Mouse (Mus musculus) gastrocnemius, adult 18-20 months (tissue): ENCODE measurements around the gene Ostm1. TPM values are rescaled to one million over a fixed set of nuclear protein-coding genes. Genes with fewer than 3 reads are reported as not detected.

Experiments used
- DNase-seq: peaks from one replicate; pipeline ENCODE4 v3.0.0; 2021; ENCODE audit warnings: low spot score
- total RNA-seq, 2 experiments: library from RNA; stranded (reverse); gene quantifications; 2 replicates each; pipeline ENCODE4 v1.2.3; 2021

Ostm1 gene
- total RNA-seq, 2 experiments from 2014 or later: 18.3 to 24.3 TPM

DNA sequence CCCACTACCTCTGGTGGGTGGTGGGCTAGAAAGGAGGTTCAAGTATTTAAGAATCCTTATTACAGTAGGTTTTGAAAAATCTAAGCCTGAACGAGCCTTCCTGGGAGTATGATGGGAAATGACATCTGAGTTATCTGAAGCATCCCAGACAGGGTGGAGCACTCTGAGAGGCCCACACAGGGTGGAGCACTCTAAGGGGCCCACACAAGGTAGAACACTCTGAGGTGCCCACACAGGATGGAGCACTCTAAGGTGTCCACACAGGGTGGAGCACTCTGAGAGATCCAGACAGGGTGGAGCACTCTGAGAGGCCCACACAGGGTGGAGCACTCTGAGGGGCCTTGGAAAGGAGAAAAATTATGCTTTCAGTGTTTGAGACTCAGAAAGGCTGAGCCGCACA lies 42.3 kb downstream of the Ostm1 start:
- no peak for DNase-seq

DNA sequence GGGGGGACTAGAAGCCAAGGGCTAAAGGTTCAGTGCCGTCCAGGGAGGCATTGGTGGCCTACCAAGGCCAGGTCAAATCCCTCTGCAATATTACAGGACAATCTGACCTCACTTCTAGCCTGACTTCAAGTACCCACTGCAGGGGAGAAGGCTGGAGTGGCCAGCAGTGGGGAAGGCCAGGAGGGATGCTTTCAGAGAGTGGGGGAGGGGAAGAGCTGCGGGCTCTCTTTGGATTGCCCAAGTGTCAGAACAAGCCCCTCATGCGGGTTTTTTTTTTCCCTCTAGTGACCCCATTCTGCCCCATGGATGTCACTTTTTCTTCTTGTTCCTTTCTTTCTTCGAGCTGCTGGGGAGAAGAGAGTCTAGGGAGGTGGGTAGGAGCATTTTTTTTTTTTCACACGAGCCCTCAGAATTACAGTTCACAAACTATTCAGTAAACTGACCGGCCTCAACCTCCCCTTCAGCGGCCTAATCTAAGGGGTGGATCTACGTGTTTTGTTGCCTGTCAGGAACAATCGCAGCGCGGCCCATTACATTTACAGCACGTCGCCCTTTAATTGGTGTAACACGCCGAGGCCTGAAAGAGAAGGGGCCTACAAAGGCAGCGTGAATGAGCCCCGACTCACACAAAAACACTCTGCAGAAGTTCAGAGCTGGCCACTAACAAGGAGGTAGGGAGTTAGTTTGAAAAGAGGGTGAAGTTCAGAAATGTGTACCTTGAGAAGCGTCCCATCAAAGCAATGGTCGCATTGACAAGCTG lies 47.2 kb downstream of the Ostm1 start:
- no peak for DNase-seq

DNA sequence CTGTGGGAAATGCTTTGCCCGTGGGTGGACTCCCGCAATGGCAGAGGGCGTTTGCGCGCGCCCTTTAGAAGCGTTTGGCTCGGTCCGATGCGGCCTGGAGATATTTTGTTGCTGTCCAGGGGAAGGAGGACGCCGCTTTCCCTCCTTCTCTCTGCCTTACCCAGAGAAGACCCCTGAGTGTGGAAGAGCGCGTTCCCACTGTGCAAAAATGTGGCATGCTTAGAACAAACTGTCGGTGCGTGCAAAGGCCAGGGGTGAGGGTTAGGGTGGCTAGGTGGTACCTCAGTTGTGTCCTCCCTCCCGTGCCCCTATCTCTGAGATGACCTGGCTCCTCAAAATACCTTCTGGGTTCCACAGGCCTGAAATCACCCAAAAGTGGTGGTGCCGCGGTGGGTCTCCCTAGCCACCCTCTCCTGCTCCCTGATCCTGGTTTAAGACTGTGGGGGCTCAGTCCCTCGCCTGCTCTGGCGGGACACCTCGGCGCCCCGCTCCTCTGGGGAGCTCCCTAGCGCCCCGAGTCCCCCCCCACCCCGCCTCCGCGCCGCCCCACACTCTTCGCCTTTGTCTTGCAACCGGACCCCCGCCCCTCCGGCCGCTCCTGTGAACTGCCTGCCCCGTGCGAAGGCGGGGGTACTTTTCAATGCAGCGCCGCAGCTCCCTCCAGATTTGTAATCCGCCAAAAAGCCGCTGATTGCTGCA lies 48.3 kb downstream of the Ostm1 start:
- DNase-seq: no peak

DNA sequence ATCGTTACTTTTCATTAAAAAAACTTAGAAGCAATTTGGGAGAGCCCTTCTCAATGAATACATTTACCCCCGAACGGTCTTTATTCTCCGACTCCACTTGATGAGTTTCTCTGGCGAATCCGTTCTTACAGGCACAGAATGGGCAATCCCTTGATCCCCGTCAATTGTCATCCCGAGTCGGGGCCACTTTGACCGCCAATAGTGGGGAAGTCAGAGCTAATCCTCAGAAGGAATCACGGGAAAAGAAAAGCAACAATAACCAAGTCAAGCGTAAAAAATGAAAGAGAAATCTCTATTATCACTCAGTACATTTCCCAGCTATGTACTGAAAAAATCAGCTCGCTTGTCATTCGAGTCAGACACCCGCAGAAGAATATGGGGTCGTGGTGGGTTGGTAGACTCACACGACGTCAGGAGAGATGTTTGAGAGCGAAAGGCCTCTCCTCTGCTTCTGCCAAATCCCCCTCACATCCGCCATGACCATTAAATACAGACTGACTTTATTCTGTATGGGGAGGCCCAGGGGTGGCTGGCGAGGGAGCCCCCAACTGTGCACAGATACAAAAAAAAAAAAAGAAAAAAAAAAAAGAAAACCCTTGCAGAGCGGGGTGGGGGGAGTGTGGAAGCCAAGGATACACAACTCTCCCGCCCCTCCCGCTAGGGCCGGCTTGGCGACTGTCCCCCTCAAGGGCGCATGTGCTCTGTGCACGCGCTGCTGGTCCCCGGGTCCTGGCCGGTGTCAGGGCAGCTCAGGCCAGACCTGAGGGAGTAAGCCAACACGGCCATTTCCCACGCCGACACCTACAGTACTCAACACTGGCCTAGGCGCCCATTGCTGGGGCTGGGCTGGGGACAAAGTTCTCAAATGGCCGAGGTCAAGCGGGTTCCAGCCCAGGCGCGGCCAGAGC lies 49.1 kb downstream of the Ostm1 start:
- DNase-seq: no peak

DNA sequence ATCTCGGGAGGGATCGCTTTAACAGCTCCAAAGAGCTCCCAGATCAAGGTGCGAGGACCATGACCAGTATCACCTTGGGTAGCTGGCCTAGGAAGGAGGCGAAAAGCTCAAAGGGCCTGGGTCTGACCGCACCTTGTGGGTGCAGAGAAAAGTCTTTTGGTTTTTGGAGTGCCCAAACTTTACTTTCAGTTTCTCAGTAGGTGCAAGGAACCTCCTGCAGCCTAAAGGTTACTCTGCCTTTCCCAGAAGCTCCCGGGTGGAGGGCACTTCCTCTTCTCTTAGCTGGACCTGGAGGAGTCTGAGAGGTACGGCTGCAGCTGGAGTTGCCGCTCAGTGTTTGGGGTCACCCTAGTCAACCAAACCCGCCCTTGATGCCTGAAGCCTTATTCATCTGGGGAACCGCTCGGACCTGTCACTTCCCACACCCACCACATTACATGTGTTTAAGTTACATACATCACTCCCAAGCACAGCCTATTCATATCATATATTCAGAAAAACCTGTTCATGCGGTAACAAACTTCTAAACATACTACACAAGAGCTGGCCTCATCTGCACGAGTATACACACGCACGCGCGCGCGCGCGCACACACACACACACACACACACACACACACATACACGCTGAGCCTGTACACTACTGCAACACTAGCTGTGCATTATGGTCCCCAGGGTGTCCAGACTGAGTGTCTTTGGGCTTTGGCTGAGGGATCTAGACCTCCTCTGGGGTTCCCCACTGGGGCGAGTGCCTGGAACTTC lies 49.9 kb downstream of the Ostm1 start:
- DNase-seq: no peak

DNA sequence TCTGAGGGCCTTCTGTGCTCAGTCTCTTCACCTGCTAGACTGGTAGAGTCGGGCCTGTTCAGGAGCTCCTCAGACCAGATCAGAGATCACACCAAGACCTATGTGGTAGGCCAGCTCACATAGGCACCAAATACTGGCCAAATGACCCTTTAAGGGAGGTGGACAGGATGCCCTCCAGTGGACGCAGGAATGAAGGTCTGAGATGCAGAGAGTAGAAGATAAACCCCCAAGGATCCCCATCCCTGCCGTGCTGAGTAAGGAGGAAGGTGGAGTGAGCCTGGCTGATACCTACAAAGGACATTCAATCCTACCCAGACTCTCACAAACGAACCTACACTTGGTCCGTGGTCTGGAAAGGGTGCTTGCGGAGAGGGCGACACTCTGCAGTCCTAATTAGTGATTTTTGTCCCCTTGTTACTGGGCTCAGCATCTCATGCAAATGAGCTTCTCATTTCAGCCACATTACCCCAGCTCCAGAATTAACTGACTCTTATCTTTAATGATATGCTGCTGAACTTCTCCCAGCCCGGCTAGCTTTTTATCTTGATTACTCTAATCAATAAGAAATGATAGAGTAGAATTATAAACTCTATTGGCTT lies 50.6 kb downstream of the Ostm1 start:
- DNase-seq: no peak

DNA sequence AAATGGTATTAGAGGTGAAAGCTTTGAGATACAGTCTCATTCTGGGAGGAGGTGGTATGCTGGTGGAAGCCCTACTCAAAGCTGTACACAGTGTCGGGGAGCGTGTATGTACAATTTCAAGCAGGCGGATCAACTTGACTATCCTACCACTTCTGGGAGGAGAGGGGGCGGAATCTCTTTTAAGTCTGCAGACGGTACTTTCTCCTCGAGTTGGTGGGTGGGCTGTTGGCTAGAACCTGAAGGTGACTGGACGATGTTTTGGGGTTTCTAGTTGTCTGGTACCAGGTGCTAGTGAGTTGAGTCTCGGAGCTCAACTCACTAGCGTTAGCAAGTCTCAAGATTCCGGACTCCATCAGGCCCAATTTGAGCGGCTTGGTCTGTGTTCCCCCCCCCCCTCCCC lies 51.4 kb downstream of the Ostm1 start:
- DNase-seq: no peak

DNA sequence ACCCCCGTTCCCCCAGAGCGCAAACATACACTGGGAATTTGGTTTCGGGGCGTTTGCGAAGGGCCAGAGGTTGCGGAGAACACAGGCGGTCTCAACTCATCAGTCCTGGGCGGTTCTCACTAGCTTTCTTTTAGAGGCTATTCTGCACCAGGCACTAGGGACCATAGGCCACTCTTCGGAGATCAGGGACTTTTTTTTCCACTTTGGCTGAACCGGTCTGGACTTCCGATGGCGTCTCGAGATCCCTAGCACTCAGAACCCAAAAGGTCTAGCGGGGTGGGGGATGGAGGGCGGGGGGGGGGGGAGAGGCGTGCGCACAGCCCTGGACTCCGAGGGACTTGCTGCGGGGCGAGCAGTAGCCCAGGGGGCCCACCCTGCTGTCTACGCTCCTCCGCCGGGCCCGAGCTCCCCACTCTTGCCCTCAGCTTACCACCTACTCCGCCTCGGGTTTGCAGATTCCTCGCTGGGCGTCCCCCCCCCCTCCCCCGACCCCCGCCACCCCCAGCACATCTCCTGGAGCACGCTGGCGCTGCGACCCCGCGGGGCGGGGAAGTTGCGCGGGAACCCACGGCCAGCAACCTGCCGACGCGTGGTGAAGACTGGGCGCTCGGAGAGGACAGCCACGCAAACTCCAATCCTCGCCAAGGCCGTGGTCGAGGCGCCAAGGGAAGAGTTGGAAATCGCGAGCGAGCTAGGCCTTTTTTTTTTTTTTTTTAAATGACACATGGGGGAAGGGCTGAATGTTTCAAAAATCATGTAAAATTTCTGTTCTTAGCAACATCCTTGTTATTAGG lies 52.1 kb downstream of the Ostm1 start:
- no peak for DNase-seq

DNA sequence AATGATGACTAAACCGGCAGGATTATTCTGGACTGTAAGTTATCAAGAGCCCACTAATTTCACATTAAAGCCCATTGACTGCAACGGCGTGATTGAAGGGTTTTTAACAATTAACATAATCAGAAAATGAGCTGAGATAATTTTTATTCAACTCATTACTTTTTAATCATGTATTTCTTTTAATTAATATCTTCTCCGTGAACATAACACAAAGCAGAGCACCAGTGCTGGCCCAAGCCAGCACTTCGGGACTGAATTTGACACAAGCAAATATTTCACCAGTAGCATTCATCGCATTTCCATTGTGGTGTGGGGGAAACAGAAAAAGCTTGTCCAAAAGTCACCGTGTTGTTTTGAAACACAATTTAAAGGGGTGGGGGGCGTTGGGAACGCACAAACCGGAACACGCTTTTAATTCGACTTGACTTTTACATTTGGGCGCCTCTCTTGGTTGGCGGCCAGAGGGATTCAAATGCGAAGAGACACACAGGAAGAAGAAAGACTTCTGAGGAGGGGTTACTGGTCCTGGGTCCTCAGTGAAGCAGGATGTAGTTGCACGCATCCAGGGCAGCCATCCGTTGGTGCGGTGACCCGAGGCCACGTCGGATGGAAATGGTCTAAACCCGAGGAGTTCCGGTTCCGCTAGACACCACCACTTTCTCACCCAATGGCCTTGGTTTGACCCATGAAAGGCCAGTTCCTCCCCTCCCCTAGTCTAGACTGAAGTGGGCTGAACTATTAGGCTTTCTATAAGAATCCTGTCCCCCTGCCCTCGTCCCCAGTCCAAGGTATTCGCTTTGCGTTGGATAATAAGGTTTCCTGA lies 52.9 kb downstream of the Ostm1 start:
- DNase-seq: no peak

DNA sequence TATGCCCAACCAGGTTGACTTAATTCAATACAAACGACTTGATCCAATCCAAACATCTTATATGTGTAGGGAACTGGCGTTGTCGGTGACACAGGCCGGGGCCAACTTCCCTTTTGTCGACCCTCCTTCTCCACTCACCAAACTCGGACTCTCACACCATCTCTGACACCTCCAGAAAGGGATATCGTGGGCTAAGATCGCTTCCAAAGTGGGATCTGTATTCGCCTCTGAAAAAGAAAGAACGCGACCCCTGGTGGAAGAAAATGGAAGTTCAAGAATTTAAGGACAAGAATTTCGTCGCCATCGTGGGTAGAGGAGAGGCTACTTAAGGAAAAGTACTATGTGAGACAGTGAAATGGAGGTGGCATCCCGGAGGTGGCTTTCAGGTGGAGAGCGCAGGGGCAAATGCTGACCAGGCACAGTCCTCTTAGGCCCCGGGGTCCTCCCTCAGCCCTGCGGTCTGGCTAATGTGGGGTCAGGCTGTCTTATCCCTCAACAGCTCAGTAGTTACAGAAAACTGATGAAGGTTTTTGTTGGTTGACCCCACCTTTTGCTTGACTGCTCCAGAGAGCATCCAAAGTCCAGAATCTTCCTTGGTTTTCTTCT lies 53.7 kb downstream of the Ostm1 start:
- peak; percentile 54 for DNase-seq

DNA sequence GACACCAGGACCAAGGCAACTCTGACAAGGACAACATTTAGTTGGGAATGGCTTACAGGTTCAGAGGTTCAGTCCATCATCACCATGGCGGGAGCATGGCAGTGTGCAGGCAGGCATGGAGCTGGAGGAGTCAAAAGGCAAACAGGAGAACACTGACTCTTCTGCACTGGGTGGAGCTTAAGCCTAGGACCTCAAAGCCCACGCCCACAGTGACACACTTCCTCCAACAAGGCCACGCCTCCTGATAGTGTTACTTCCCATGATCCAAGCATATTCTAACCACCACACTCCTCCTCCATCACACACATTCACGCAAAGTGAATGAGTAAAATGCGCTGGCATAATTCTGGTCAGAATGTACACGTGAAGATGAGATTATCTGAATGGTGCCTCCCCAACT lies 56.2 kb downstream of the Ostm1 start:
- DNase-seq: no peak

DNA sequence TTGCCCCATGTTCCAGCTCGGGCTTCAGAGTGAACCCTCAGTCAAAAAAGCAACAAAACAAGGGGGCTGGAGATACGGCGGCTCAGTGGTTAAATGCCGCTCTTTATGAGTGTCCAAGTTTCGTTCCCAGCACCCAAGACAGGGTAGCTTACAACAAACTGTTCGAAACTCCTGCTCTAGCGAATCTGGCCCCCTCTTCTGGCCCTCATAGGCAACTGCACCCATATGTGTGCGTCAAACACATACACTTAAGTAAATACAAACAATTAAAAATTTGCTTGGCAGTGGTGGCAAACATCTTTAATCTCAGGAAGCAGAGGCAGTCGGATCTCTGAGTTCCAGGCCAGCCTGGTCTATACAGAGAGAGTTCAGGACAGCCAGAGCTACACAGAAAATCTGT lies 60.0 kb downstream of the Ostm1 start:
- no peak for DNase-seq

DNA sequence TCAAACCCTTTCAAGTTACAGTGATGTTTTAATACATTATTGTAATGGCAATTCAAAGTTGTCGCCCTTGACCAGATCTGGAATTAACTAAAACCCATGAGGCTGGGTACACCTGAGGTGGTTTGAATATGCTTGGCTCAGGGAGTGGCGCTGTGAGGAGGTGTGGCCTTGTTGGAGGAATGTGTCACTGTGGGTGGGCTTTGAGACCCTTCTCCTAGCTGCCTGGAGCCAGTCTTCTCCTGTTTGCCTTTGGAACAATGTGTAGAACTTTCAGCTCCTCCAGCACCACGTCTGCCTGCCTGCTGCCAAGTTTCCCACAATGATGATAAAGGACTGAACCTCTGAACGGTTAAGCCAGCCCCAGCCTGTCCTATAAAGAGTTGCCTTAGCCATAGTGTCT lies 62.7 kb downstream of the Ostm1 start:
- DNase-seq: no peak

DNA sequence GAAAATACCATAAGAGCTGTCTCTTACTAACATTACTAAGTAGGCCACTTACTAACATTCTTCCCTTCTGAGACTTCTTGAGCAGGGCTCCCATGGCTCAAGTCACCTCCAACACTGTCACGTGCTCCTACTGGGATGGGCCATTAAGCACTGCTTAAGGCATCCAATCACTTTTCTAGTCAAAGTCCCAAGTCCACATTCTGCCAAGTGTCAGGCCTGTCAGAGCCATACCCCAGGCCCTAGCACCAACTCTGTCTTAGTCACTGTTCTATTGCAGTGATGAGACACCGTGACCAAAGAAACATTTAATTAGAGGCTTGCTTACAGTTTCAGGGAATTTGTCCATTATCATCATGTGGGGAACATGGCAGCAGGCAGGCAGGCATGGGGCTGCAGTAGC lies 78.3 kb downstream of the Ostm1 start:
- no peak for DNase-seq

DNA sequence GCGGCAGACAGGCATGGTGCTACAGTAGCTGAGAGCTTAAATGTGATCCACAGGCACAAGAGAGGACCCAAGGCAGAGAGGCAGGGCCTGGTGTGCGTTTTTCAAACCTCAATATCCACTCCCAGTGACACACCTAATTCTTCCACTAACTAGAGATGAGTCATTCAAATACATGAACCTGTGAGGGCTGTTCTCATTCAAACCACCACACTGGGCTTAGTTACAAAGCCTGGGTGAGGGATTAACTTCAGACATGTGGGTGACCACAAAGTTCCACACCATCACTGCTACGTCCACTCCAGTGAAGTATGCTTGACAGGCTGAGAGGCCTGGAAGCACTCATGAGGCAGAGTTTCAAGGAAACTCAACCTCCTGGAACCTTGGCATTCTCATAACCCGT lies 86.3 kb downstream of the Ostm1 start:
- DNase-seq: no peak

DNA sequence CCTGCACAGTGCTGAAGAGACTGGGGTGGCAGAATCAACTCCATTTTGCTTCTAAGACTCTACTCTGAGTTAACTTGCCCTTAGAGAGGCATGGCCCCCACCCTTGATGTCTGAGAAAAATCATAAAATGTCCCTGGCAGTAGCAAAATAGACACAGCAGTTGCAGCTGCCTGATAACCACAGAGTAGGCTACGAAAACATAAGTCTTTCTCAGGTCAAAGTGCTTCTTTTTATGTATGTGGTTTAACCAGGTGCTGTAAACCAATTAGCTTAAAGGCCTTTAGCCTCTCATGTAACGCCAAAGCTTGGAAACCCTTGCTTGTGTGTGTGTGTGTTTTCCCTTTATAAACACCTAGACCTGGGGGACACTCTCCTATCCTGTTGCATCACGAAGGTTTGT lies 89.2 kb downstream of the Ostm1 start:
- no peak for DNase-seq

DNA sequence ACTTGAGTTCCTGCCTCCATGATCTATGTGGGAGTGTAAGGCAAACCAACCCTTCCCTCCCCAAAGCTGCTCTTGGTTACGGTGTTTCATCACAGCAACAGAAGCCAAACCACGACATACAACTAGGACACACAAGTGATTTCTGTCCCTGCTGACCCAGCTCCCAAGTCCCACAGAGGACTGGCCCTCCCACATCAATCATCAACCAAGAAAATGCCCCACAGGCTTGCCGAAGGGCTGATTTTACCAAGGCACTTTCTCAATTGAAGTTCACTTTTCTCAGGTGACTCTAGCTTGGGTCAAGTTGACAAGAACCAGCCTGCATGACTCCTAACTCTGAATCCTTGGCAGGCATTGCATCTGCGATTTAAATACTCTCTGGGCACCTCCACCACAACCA lies 91.9 kb downstream of the Ostm1 start:
- DNase-seq: no peak

DNA sequence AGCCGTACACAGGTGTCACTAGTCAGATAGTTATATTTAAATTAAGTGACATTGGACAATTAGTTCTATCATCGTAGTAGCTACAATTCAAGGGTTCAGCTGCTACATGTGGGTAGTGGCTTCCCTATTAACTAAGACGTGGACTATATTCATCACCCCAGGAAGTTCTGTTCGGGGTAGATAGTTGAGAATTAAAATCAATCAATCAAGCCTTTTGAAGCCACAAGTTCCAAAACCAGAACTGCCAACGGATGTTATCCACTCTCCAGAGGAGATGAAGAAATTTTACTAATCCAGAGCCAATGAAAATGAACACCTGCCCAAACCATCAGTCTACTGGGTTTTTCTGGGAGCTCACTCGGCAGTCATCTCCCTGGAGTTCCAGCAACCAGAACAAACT lies 94.7 kb downstream of the Ostm1 start:
- no peak for DNase-seq
